Mouse (Mus musculus): ENCODE measurements around the gene Acox3. TPM values are rescaled to one million over a fixed set of nuclear protein-coding genes. Genes with fewer than 3 reads are reported as not detected.
"Not testable (repeated sequence)": the region's sequence is repeated elsewhere in the genome, so short reads cannot be mapped to it uniquely, and the experiment has no call there.

Gene Acox3
- polyA plus RNA-seq, 1 experiment from 2014 or later: 3.1 TPM

GRCm38 (mm10) chr5:35579247-35579893 lies 3.5 kb upstream of the Acox3 start:
- ATAC-seq (ENCODE audit: insufficient read depth): no peak
- H3K9ac ChIP-seq: no peak overlapping the region
- peaks cover 25% of the 10 kb centered on the region for H3K4me1 ChIP-seq (replicated peaks)
- H3K36me3 ChIP-seq (replicated peaks): no peaks in the 10 kb centered on the region
- no peak overlapping the region for H3K27ac ChIP-seq (replicated peaks)
- H3K9me3 ChIP-seq (replicated peaks): no peaks in the 10 kb centered on the region
- no peak overlapping the region for H3K4me2 ChIP-seq
- H3K27me3 ChIP-seq: no peaks in the 10 kb centered on the region
- H3K4me3 ChIP-seq (replicated peaks): no peak overlapping the region
- 27% methylated on average over 5 of the region's 5 CpGs for WGBS (ENCODE audit: insufficient replicate concordance)

- Histone ChIP-seq H3K9ac (no peak overlapping the region), H3K4me3 (replicated peaks) (no peak overlapping the region), H3K4me2 (no peak overlapping the region), H3K4me1 (replicated peaks) (peaks cover 19% of the 10 kb centered on the region), H3K36me3 (replicated peaks) (no peaks in the 10 kb centered on the region), H3K9me3 (replicated peaks) (no peaks in the 10 kb centered on the region), H3K27ac (replicated peaks) (no peak overlapping the region), H3K27me3 (no peaks in the 10 kb centered on the region)
- 28% methylated on average over 3 of the region's 3 CpGs for WGBS (ENCODE audit: insufficient replicate concordance)
- ATAC-seq (ENCODE audit: insufficient read depth): no peak
Measured at GRCm38 (mm10) chr5:35580156-35580922, 2.5 kb upstream of the Acox3 start.

- peak; percentile 31 for ATAC-seq (ENCODE audit: insufficient read depth)
- Histone ChIP-seq H3K27ac (replicated peaks) (peak overlapping the region; percentile 62), H3K4me1 (replicated peaks) (peaks cover 18% of the 10 kb centered on the region), H3K9me3 (replicated peaks) (no peaks in the 10 kb centered on the region), H3K27me3 (no peaks in the 10 kb centered on the region), H3K4me2 (peak overlapping the region; percentile 88), H3K36me3 (replicated peaks) (0 out of 2 replicates have a peak, but pooled peaks cover under 1% of the 10 kb centered on the region), H3K9ac (peak overlapping the region; percentile 68), H3K4me3 (replicated peaks) (peak overlapping the region; percentile 74)
- WGBS (ENCODE audit: insufficient replicate concordance): 1% methylated on average over 17 of the region's 17 CpGs
Measured at GRCm38 (mm10) chr5:35583221-35583783, 462 bp downstream of the Acox3 start.

- Histone ChIP-seq H3K4me1 (replicated peaks) (peaks cover 18% of the 10 kb centered on the region), H3K4me2 (peak overlapping the region; percentile 88; the same call in 1 of the 2 replicates)
- not testable (repeated sequence) for H3K4me3 ChIP-seq (replicated peaks); H3K9me3 ChIP-seq (replicated peaks); H3K27ac ChIP-seq (replicated peaks); H3K36me3 ChIP-seq (replicated peaks); H3K27me3 ChIP-seq; ATAC-seq (ENCODE audit: insufficient read depth); H3K9ac ChIP-seq
- 69% methylated on average over 2 of the region's 2 CpGs for WGBS (ENCODE audit: insufficient replicate concordance)
Measured at GRCm38 (mm10) chr5:35584259-35584658, 1.4 kb downstream of the Acox3 start.

- no peaks in the 10 kb centered on the region for H3K27me3 ChIP-seq
- H3K4me1 ChIP-seq (replicated peaks): no peaks in the 10 kb centered on the region
- H3K27ac ChIP-seq (replicated peaks): no peak overlapping the region
- H3K9ac ChIP-seq: no peak overlapping the region
- peaks cover 34% of the 10 kb centered on the region; the same call in 1 of the 2 replicates for H3K36me3 ChIP-seq (replicated peaks)
- WGBS (ENCODE audit: insufficient replicate concordance): 71% methylated on average over 4 of the region's 4 CpGs
- no peak overlapping the region for H3K4me3 ChIP-seq (replicated peaks)
- no peak overlapping the region for H3K4me2 ChIP-seq
- no peak for ATAC-seq (ENCODE audit: insufficient read depth)
- H3K9me3 ChIP-seq (replicated peaks): no peaks in the 10 kb centered on the region
Measured at GRCm38 (mm10) chr5:35591497-35591896, 8.7 kb downstream of the Acox3 start.

- Histone ChIP-seq H3K4me2 (no peak overlapping the region), H3K27ac (replicated peaks) (no peak overlapping the region), H3K9ac (no peak overlapping the region), H3K4me1 (replicated peaks) (no peaks in the 10 kb centered on the region), H3K27me3 (no peaks in the 10 kb centered on the region), H3K36me3 (replicated peaks) (peaks cover 34% of the 10 kb centered on the region; the same call in 1 of the 2 replicates), H3K4me3 (replicated peaks) (no peak overlapping the region), H3K9me3 (replicated peaks) (no peaks in the 10 kb centered on the region)
- 73% methylated on average over 21 of the region's 21 CpGs for WGBS (ENCODE audit: insufficient replicate concordance)
- no peak for ATAC-seq (ENCODE audit: insufficient read depth)
Measured at GRCm38 (mm10) chr5:35592081-35592736, 9.4 kb downstream of the Acox3 start.

- Histone ChIP-seq H3K4me1 (replicated peaks) (no peaks in the 10 kb centered on the region), H3K36me3 (replicated peaks) (peaks cover 34% of the 10 kb centered on the region; the same call in 1 of the 2 replicates), H3K4me2 (no peak overlapping the region), H3K9me3 (replicated peaks) (no peaks in the 10 kb centered on the region), H3K9ac (no peak overlapping the region), H3K4me3 (replicated peaks) (no peak overlapping the region), H3K27ac (replicated peaks) (no peak overlapping the region), H3K27me3 (no peaks in the 10 kb centered on the region)
- 58% methylated on average over 4 of the region's 4 CpGs for WGBS (ENCODE audit: insufficient replicate concordance)
- no peak for ATAC-seq (ENCODE audit: insufficient read depth)
Measured at GRCm38 (mm10) chr5:35592824-35593223, 10.0 kb downstream of the Acox3 start.

- Histone ChIP-seq H3K4me3 (replicated peaks) (no peak overlapping the region), H3K9me3 (replicated peaks) (no peaks in the 10 kb centered on the region), H3K27me3 (no peaks in the 10 kb centered on the region), H3K9ac (no peak overlapping the region), H3K4me2 (no peak overlapping the region), H3K36me3 (replicated peaks) (peaks cover 36% of the 10 kb centered on the region), H3K4me1 (replicated peaks) (no peaks in the 10 kb centered on the region), H3K27ac (replicated peaks) (no peak overlapping the region)
- 67% methylated on average over 6 of the region's 6 CpGs for WGBS (ENCODE audit: insufficient replicate concordance)
- no peak for ATAC-seq (ENCODE audit: insufficient read depth)
Measured at GRCm38 (mm10) chr5:35593272-35593671, 10.4 kb downstream of the Acox3 start.

GRCm38 (mm10) chr5:35594768-35595167 lies 11.9 kb downstream of the Acox3 start:
- no peak for ATAC-seq (ENCODE audit: insufficient read depth)
- Histone ChIP-seq H3K4me1 (replicated peaks) (no peaks in the 10 kb centered on the region), H3K27me3 (no peaks in the 10 kb centered on the region), H3K4me2 (no peak overlapping the region), H3K36me3 (replicated peaks) (peaks cover 26% of the 10 kb centered on the region), H3K27ac (replicated peaks) (no peak overlapping the region), H3K9ac (no peak overlapping the region), H3K9me3 (replicated peaks) (no peaks in the 10 kb centered on the region), H3K4me3 (replicated peaks) (no peak overlapping the region)
- 76% methylated on average over 4 of the region's 4 CpGs for WGBS (ENCODE audit: insufficient replicate concordance)

- 20% methylated on average over 4 of the region's 4 CpGs for WGBS (ENCODE audit: insufficient replicate concordance)
- peaks cover 22% of the 10 kb centered on the region for H3K36me3 ChIP-seq (replicated peaks)
- H3K4me3 ChIP-seq (replicated peaks): no peak overlapping the region
- H3K9ac ChIP-seq: no peak overlapping the region
- H3K4me2 ChIP-seq: no peak overlapping the region
- no peak for ATAC-seq (ENCODE audit: insufficient read depth)
- H3K27ac ChIP-seq (replicated peaks): no peak overlapping the region
- no peaks in the 10 kb centered on the region for H3K27me3 ChIP-seq
- H3K9me3 ChIP-seq (replicated peaks): no peaks in the 10 kb centered on the region
- no peaks in the 10 kb centered on the region for H3K4me1 ChIP-seq (replicated peaks)
Measured at GRCm38 (mm10) chr5:35595706-35596105, 12.9 kb downstream of the Acox3 start.
